Comparison of ENCODE assay signal across 9 mouse cellular contexts in the genomic region with DNA sequence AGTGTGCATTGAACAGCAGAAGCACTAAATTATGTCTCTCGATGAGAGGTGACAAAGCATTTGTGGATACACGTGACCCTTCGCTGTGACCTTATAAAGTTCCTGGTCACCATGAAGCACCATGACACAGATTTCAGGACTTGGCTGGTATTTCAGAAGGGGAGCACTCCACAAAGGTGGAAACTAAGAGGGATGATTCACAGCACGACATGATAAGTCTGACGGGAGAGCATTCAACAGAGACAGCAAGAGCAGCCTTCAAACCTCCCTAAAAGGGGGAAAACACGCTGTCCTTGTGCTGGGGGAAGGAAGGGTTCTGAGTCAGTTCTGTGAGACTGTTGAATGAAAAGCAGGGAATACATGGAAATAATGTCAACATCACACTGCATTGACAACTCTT.
"Had no signal": no experiment of that assay in that cellular context is flagged by ENCODE, and none has a peak within 500 bp of the region (broad histone marks: within the 10 kb centered on the region; RNA-seq: fewer than 3 reads in every experiment).

No protein-coding gene starts in this region.

- DNase-seq: lung, adult 18-20 months; lung, embryonic 14.5 days; lung, postnatal 10 days; lung, postnatal 4 days; midbrain, embryonic 14.5 days; right cerebral cortex, postnatal 14 days; thymus, adult 18-20 months; thymus, postnatal 14 days; thymus, postnatal 36 days had no signal
